ENCODE assay signal across 21 mouse cellular contexts in the genomic region with DNA sequence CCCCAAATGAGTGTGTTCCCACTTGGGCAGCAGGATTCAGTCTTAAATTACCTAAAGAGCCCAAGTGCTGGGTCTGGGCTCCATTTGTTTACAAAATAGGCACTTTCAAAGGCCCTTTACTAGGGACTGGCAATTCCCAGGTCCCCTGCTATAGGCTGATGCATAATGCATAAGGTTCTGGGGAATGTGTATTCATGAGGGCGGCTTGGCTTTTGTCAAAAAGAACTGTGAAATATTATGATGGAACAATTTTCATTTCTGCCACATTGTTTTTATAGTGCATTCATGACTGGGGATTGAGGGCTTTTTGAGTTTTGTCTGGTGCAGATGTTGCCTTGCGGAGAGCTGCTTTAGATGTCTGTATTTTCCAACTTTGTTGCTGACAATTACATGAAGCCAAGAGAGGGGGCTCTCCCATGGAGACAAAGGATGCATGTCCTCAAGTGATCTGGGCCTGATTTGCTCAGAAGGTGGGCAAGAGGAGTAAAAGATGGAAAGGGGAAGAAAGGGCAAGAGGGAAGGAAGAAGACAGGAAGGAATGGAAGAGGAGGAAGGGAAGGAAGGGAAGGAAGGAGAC.
DNase-seq lines count a peak whose midpoint lies in the region; ATAC-seq and TF ChIP-seq lines count a peak whose summit lies in the region.
"Had no signal": no experiment of that assay in that cellular context is flagged by ENCODE, and none has a peak within 500 bp of the region (broad histone marks: within the 10 kb centered on the region; RNA-seq: fewer than 3 reads in every experiment).

No protein-coding gene starts in this region.

- intact Hi-C loops in left cerebral cortex, postnatal 14 days (cut with DNase I) = no loop called here

- no peak overlapping the region for H3K4me2 ChIP-seq in neural tube, embryonic 12.5 days (replicated peaks)
- no peak overlapping the region for H3K4me2 ChIP-seq in forebrain, embryonic 13.5 days
- no peak overlapping the region for H3K4me2 ChIP-seq in neural tube, embryonic 13.5 days
- H3K4me2 ChIP-seq: heart, embryonic 13.5 days; liver, embryonic 15.5 days had no signal

- TF ChIP-seq CTCF in thymus, adult 2 months (IDR thresholded peaks at IDR 0.05; ENCODE audit: borderline replicate concordance, control insufficient read depth, extremely low read depth, insufficient read depth, low read length, poor library complexity) = no peak

- no peak overlapping the region for H3K27ac ChIP-seq in neural tube, embryonic 12.5 days
- H3K27ac ChIP-seq in forebrain, embryonic 13.5 days = no peak overlapping the region
- peak overlapping the region; percentile 65 for H3K27ac ChIP-seq in midbrain, embryonic 10.5 days (replicated peaks)
- H3K27ac ChIP-seq in neural tube, embryonic 13.5 days (replicated peaks) = 0 out of 2 replicates have a peak overlapping the region, but pooled peaks have one; percentile 0
- no peak overlapping the region for H3K27ac ChIP-seq in thymus, adult 2 months (ENCODE audit: control insufficient read depth, insufficient read depth, low read length)
- H3K27ac ChIP-seq: heart, embryonic 13.5 days; kidney, postnatal 0 days; liver, embryonic 15.5 days had no signal

- no peak for TF ChIP-seq POLR2A in thymus, adult 2 months (IDR thresholded peaks at IDR 0.05; ENCODE audit: control insufficient read depth, extremely low read depth, insufficient read depth, low read length, poor library complexity)

- WGBS in neural tube, embryonic 12.5 days = 59% methylated on average over 2 of the region's 2 CpGs
- 40% methylated on average over 2 of the region's 2 CpGs for WGBS in forebrain, embryonic 13.5 days
- 69% methylated on average over 2 of the region's 2 CpGs for WGBS in midbrain, embryonic 10.5 days
- 44% methylated on average over 2 of the region's 2 CpGs for WGBS in neural tube, embryonic 13.5 days
- 97% methylated on average over 2 of the region's 2 CpGs for WGBS in thymus, adult 2 months

- no peak overlapping the region for H3K4me3 ChIP-seq in neural tube, embryonic 12.5 days
- H3K4me3 ChIP-seq in forebrain, embryonic 13.5 days = no peak overlapping the region
- no peak overlapping the region for H3K4me3 ChIP-seq in midbrain, embryonic 10.5 days
- no peak overlapping the region for H3K4me3 ChIP-seq in neural tube, embryonic 13.5 days
- no peak overlapping the region for H3K4me3 ChIP-seq in thymus, adult 2 months (ENCODE audit: control insufficient read depth, insufficient read depth, low read length)
- H3K4me3 ChIP-seq: erythroblast, embryonic 14.5 days; heart, embryonic 13.5 days; liver, embryonic 15.5 days had no signal

- H3K9ac ChIP-seq in neural tube, embryonic 12.5 days = no peak overlapping the region
- H3K9ac ChIP-seq in forebrain, embryonic 13.5 days = no peak overlapping the region
- H3K9ac ChIP-seq in neural tube, embryonic 13.5 days = no peak overlapping the region
- H3K9ac ChIP-seq: heart, embryonic 13.5 days; liver, embryonic 15.5 days had no signal

- H3K9me3 ChIP-seq in neural tube, embryonic 12.5 days = peaks cover 7% of the 10 kb centered on the region; the same call in 1 of the 2 replicates
- 0 out of 2 replicates have a peak, but pooled peaks cover 6% of the 10 kb centered on the region for H3K9me3 ChIP-seq in forebrain, embryonic 13.5 days (replicated peaks)
- peaks cover 7% of the 10 kb centered on the region; the same call in 1 of the 2 replicates for H3K9me3 ChIP-seq in midbrain, embryonic 10.5 days (replicated peaks)
- H3K9me3 ChIP-seq in neural tube, embryonic 13.5 days = peaks cover 4% of the 10 kb centered on the region; the same call in 1 of the 2 replicates
- H3K9me3 ChIP-seq: liver, embryonic 15.5 days had no signal

- H3K4me1 ChIP-seq in neural tube, embryonic 12.5 days = no peaks in the 10 kb centered on the region
- peaks cover 10% of the 10 kb centered on the region; the same call in 1 of the 2 replicates for H3K4me1 ChIP-seq in forebrain, embryonic 13.5 days
- peaks cover 26% of the 10 kb centered on the region for H3K4me1 ChIP-seq in midbrain, embryonic 10.5 days
- H3K4me1 ChIP-seq in neural tube, embryonic 13.5 days (replicated peaks) = peaks cover 13% of the 10 kb centered on the region
- no peaks in the 10 kb centered on the region for H3K4me1 ChIP-seq in thymus, adult 2 months (replicated peaks; ENCODE audit: control insufficient read depth, insufficient read depth, low read length)
- H3K4me1 ChIP-seq: liver, embryonic 15.5 days had no signal

- no peaks in the 10 kb centered on the region for H3K27me3 ChIP-seq in neural tube, embryonic 12.5 days (replicated peaks)
- 0 out of 2 replicates have a peak, but pooled peaks cover 3% of the 10 kb centered on the region for H3K27me3 ChIP-seq in forebrain, embryonic 13.5 days
- H3K27me3 ChIP-seq in midbrain, embryonic 10.5 days (ENCODE audit: low read depth, poor library complexity, severe bottlenecking) = peaks cover 51% of the 10 kb centered on the region
- no peaks in the 10 kb centered on the region for H3K27me3 ChIP-seq in neural tube, embryonic 13.5 days
- 0 out of 2 replicates have a peak, but pooled peaks cover 3% of the 10 kb centered on the region for H3K27me3 ChIP-seq in thymus, adult 2 months (ENCODE audit: control insufficient read depth, insufficient read depth, low read length)
- H3K27me3 ChIP-seq: heart, embryonic 13.5 days; liver, embryonic 15.5 days; Patski had no signal

- H3K36me3 ChIP-seq in neural tube, embryonic 12.5 days = no peaks in the 10 kb centered on the region
- no peaks in the 10 kb centered on the region for H3K36me3 ChIP-seq in forebrain, embryonic 13.5 days (ENCODE audit: poor library complexity, severe bottlenecking)
- H3K36me3 ChIP-seq in midbrain, embryonic 10.5 days = no peaks in the 10 kb centered on the region
- no peaks in the 10 kb centered on the region for H3K36me3 ChIP-seq in neural tube, embryonic 13.5 days
- no peaks in the 10 kb centered on the region for H3K36me3 ChIP-seq in thymus, adult 2 months (ENCODE audit: control insufficient read depth, insufficient read depth, low read length)
- H3K36me3 ChIP-seq: heart, embryonic 13.5 days; liver, embryonic 15.5 days had no signal

- 0 out of 2 replicates have a peak, but pooled peaks have one; percentile 56 for ATAC-seq in neural tube, embryonic 12.5 days (ENCODE audit: low FRiP score, low read depth)
- ATAC-seq in forebrain, embryonic 13.5 days = peak; percentile 90
- ATAC-seq in neural tube, embryonic 13.5 days (ENCODE audit: low read depth) = no peak
- ATAC-seq: activated CD4-positive, CD25-positive, alpha-beta regulatory T cell, adult 4 months; Patski had no signal

- DNase-seq in neural tube, embryonic 10.5 days (ENCODE audit: extremely low spot score, low spot score) = no peak
- no peak for DNase-seq in midbrain, embryonic 10.5 days (ENCODE audit: low spot score)
- no peak for DNase-seq in thymus, adult 2 months
- DNase-seq in left cerebral cortex, adult 18-20 months (ENCODE audit: low spot score in 2 of 2) = no peak
- no peak for DNase-seq in left cerebral cortex, postnatal 14 days (ENCODE audit: low spot score in 2 of 2)
- DNase-seq: cerebellum, adult 9-10 months; heart, postnatal 4 days; kidney, adult 11 months; layer of hippocampus, adult 9-11 months; lung, postnatal 10 days; right cerebral cortex, postnatal 14 days; thymus, postnatal 4 days had no signal

Comparison
In these comparisons a context has a peak if more than half of its experiments do, and no peak if none do; other contexts are left out.
1. H3K27ac ChIP-seq: peak in midbrain, embryonic 10.5 days (single experiment) and neural tube, embryonic 13.5 days (single experiment); none in neural tube, embryonic 12.5 days (single experiment), forebrain, embryonic 13.5 days (single experiment) and thymus, adult 2 months (single experiment).